Mouse (Mus musculus): ENCODE results near the gene Zcchc17. TPM values are rescaled to one million over a fixed set of nuclear protein-coding genes. Genes with fewer than 3 reads are reported as not detected.
A peak's percentile ranks its signal among the peaks of the same experiment; 100 is the strongest.

The Zcchc17 gene
- polyA plus RNA-seq, 1 experiment, result 3.2 TPM

- Histone ChIP-seq H3K4me1 (ENCODE audit: control insufficient read depth) (peaks cover 45% of the 10 kb centered on the region), H3K9me3 (ENCODE audit: control insufficient read depth, low read length) (no peaks in the 10 kb centered on the region), H3K36me3 (ENCODE audit: control insufficient read depth) (peaks cover 60% of the 10 kb centered on the region), H3K27me3 (ENCODE audit: control insufficient read depth) (no peaks in the 10 kb centered on the region), H3K4me3 (replicated peaks) (peak overlapping the region; percentile 70)
- TF ChIP-seq TAL1 (IDR thresholded peaks at IDR 0.05; ENCODE audit: low read length), result no peak
Measured at GRCm38 (mm10) chr4:130360238-130360590, 471 bp upstream of the Zcchc17 start.

GRCm38 (mm10) chr4:130357946-130358345, 1.8 kb downstream of the Zcchc17 start:
- no peak for TF ChIP-seq TAL1 (IDR thresholded peaks at IDR 0.05; ENCODE audit: low read length)
- no peak for TF ChIP-seq GATA1 (IDR thresholded peaks at IDR 0.05; ENCODE audit: low read length)

GRCm38 (mm10) chr4:130352588-130352987, 7.2 kb downstream of the Zcchc17 start:
- Histone ChIP-seq H3K9me3 (ENCODE audit: control insufficient read depth, low read length) (peaks cover 4% of the 10 kb centered on the region), H3K27me3 (ENCODE audit: control insufficient read depth) (no peaks in the 10 kb centered on the region), H3K4me1 (ENCODE audit: control insufficient read depth) (peaks cover 29% of the 10 kb centered on the region), H3K4me3 (replicated peaks) (no peak overlapping the region), H3K36me3 (ENCODE audit: control insufficient read depth) (peaks cover 93% of the 10 kb centered on the region)
- TF ChIP-seq TAL1 (IDR thresholded peaks at IDR 0.05; ENCODE audit: low read length) (no peak), GATA1 (IDR thresholded peaks at IDR 0.05; ENCODE audit: low read length) (no peak)

More at GRCm38 (mm10) chr4:130357946-130358345, 1.8 kb downstream of the Zcchc17 start:
- Histone ChIP-seq H3K36me3 (ENCODE audit: control insufficient read depth) (peaks cover 61% of the 10 kb centered on the region), H3K4me1 (ENCODE audit: control insufficient read depth) (peaks cover 49% of the 10 kb centered on the region), H3K9me3 (ENCODE audit: control insufficient read depth, low read length) (no peaks in the 10 kb centered on the region), H3K27me3 (ENCODE audit: control insufficient read depth) (no peaks in the 10 kb centered on the region), H3K4me3 (replicated peaks) (peak overlapping the region; percentile 70)

GRCm38 (mm10) chr4:130350690-130351422, 8.9 kb downstream of the Zcchc17 start:
- H3K36me3 ChIP-seq (ENCODE audit: control insufficient read depth), result peaks cover 98% of the 10 kb centered on the region
- peaks cover 24% of the 10 kb centered on the region for H3K4me1 ChIP-seq (ENCODE audit: control insufficient read depth)
- no peak for TF ChIP-seq GATA1 (IDR thresholded peaks at IDR 0.05; ENCODE audit: low read length)
- no peak for TF ChIP-seq TAL1 (IDR thresholded peaks at IDR 0.05; ENCODE audit: low read length)
- H3K4me3 ChIP-seq (replicated peaks), result no peak overlapping the region
- peaks cover 4% of the 10 kb centered on the region for H3K9me3 ChIP-seq (ENCODE audit: control insufficient read depth, low read length)
- no peaks in the 10 kb centered on the region for H3K27me3 ChIP-seq (ENCODE audit: control insufficient read depth)

- peaks cover 4% of the 10 kb centered on the region for H3K9me3 ChIP-seq (ENCODE audit: control insufficient read depth, low read length)
- H3K4me3 ChIP-seq (replicated peaks), result no peak overlapping the region
- H3K27me3 ChIP-seq (ENCODE audit: control insufficient read depth), result no peaks in the 10 kb centered on the region
- TF ChIP-seq GATA1 (IDR thresholded peaks at IDR 0.05; ENCODE audit: low read length) (no peak), TAL1 (IDR thresholded peaks at IDR 0.05; ENCODE audit: low read length) (no peak)
- H3K4me1 ChIP-seq (ENCODE audit: control insufficient read depth), result peaks cover 24% of the 10 kb centered on the region
- H3K36me3 ChIP-seq (ENCODE audit: control insufficient read depth), result peaks cover 100% of the 10 kb centered on the region
Measured at GRCm38 (mm10) chr4:130349666-130350065, 10.1 kb downstream of the Zcchc17 start.

- no peak overlapping the region for H3K4me3 ChIP-seq (replicated peaks)
- H3K9me3 ChIP-seq (ENCODE audit: control insufficient read depth, low read length), result no peaks in the 10 kb centered on the region
- H3K36me3 ChIP-seq (ENCODE audit: control insufficient read depth), result peaks cover 69% of the 10 kb centered on the region
- H3K4me1 ChIP-seq (ENCODE audit: control insufficient read depth), result peaks cover 4% of the 10 kb centered on the region
- H3K27me3 ChIP-seq (ENCODE audit: control insufficient read depth), result no peaks in the 10 kb centered on the region
- TF ChIP-seq TAL1 (IDR thresholded peaks at IDR 0.05; ENCODE audit: low read length) (no peak), GATA1 (IDR thresholded peaks at IDR 0.05; ENCODE audit: low read length) (no peak)
Measured at GRCm38 (mm10) chr4:130341691-130342090, 18.1 kb downstream of the Zcchc17 start.

GRCm38 (mm10) chr4:130335867-130336266, 23.9 kb downstream of the Zcchc17 start:
- peaks cover 65% of the 10 kb centered on the region for H3K36me3 ChIP-seq (ENCODE audit: control insufficient read depth)
- TF ChIP-seq TAL1 (IDR thresholded peaks at IDR 0.05; ENCODE audit: low read length) (no peak), GATA1 (IDR thresholded peaks at IDR 0.05; ENCODE audit: low read length) (no peak)
- H3K9me3 ChIP-seq (ENCODE audit: control insufficient read depth, low read length), result no peaks in the 10 kb centered on the region
- no peak overlapping the region for H3K4me3 ChIP-seq (replicated peaks)
- no peaks in the 10 kb centered on the region for H3K27me3 ChIP-seq (ENCODE audit: control insufficient read depth)
- H3K4me1 ChIP-seq (ENCODE audit: control insufficient read depth), result no peaks in the 10 kb centered on the region

- no peak for TF ChIP-seq GATA1 (IDR thresholded peaks at IDR 0.05; ENCODE audit: low read length)
- no peak for TF ChIP-seq TAL1 (IDR thresholded peaks at IDR 0.05; ENCODE audit: low read length)
- H3K4me1 ChIP-seq (ENCODE audit: control insufficient read depth), result peaks cover 3% of the 10 kb centered on the region
- H3K36me3 ChIP-seq (ENCODE audit: control insufficient read depth), result peaks cover 78% of the 10 kb centered on the region
- H3K4me3 ChIP-seq (replicated peaks), result no peak overlapping the region
- H3K27me3 ChIP-seq (ENCODE audit: control insufficient read depth), result no peaks in the 10 kb centered on the region
- no peaks in the 10 kb centered on the region for H3K9me3 ChIP-seq (ENCODE audit: control insufficient read depth, low read length)
Measured at GRCm38 (mm10) chr4:130327366-130327765, 32.4 kb downstream of the Zcchc17 start.

GRCm38 (mm10) chr4:130325446-130325845, 34.3 kb downstream of the Zcchc17 start:
- Histone ChIP-seq H3K9me3 (ENCODE audit: control insufficient read depth, low read length) (no peaks in the 10 kb centered on the region), H3K36me3 (ENCODE audit: control insufficient read depth) (peaks cover 86% of the 10 kb centered on the region), H3K27me3 (ENCODE audit: control insufficient read depth) (no peaks in the 10 kb centered on the region), H3K4me3 (replicated peaks) (no peak overlapping the region), H3K4me1 (ENCODE audit: control insufficient read depth) (peaks cover 12% of the 10 kb centered on the region)
- TF ChIP-seq TAL1 (IDR thresholded peaks at IDR 0.05; ENCODE audit: low read length), result no peak
- TF ChIP-seq GATA1 (IDR thresholded peaks at IDR 0.05; ENCODE audit: low read length), result no peak
